Mouse (Mus musculus): ENCODE results near the gene Syt11. TPM values are rescaled to one million over a fixed set of nuclear protein-coding genes. Genes with fewer than 3 reads are reported as not detected.
"Not testable (repeated sequence)": the region's sequence is repeated elsewhere in the genome, so short reads cannot be mapped to it uniquely, and the experiment has no call there.

Syt11 gene
- polyA plus RNA-seq, 1 experiment from 2014 or later = 5.2 TPM

- H3K27ac ChIP-seq (ENCODE audit: low read depth, low read length); H3K4me1 ChIP-seq (replicated peaks; ENCODE audit: control insufficient read depth, insufficient read depth, low read length); H3K27me3 ChIP-seq (replicated peaks; ENCODE audit: control insufficient read depth, insufficient read depth, low read length); H3K9ac ChIP-seq (ENCODE audit: low read depth, low read length); H3K9me3 ChIP-seq (ENCODE audit: control insufficient read depth, low read length); H3K4me3 ChIP-seq (ENCODE audit: low read depth, low read length); H3K36me3 ChIP-seq (ENCODE audit: control insufficient read depth, insufficient read depth, low read length): not testable (repeated sequence)
- 2% methylated on average over 17 of the region's 19 CpGs for WGBS
- DNase-seq (ENCODE audit: low spot score) = peak; percentile 65
- peak overlapping the region; percentile 40 for H3K4me2 ChIP-seq
- peak; percentile 61 for ATAC-seq (replicated peaks; ENCODE audit: low FRiP score)
Measured at GRCm38 (mm10) chr3:88772399-88772798, 2.6 kb downstream of the Syt11 start.

- DNase-seq (ENCODE audit: low spot score); H3K27ac ChIP-seq (ENCODE audit: low read depth, low read length); H3K4me1 ChIP-seq (replicated peaks; ENCODE audit: control insufficient read depth, insufficient read depth, low read length); H3K27me3 ChIP-seq (replicated peaks; ENCODE audit: control insufficient read depth, insufficient read depth, low read length); H3K36me3 ChIP-seq (ENCODE audit: control insufficient read depth, insufficient read depth, low read length); H3K9ac ChIP-seq (ENCODE audit: low read depth, low read length); H3K9me3 ChIP-seq (ENCODE audit: control insufficient read depth, low read length): not testable (repeated sequence)
- peak overlapping the region; percentile 42 for H3K4me3 ChIP-seq (ENCODE audit: low read depth, low read length)
- peak overlapping the region; percentile 59 for H3K4me2 ChIP-seq
- WGBS = 9% methylated on average over 3 of the region's 6 CpGs
- ATAC-seq (replicated peaks; ENCODE audit: low FRiP score) = peak; percentile 18
Measured at GRCm38 (mm10) chr3:88771941-88772280, 3.1 kb downstream of the Syt11 start.

- WGBS = under 1% methylated on average over 19 of the region's 28 CpGs
- Histone ChIP-seq H3K4me2 (peak overlapping the region; percentile 59), H3K9ac (ENCODE audit: low read depth, low read length) (peak overlapping the region; percentile 25; the same call in 1 of the 2 replicates), H3K4me3 (ENCODE audit: low read depth, low read length) (peak overlapping the region; percentile 42)
- H3K4me1 ChIP-seq (replicated peaks; ENCODE audit: control insufficient read depth, insufficient read depth, low read length); H3K36me3 ChIP-seq (ENCODE audit: control insufficient read depth, insufficient read depth, low read length); H3K27me3 ChIP-seq (replicated peaks; ENCODE audit: control insufficient read depth, insufficient read depth, low read length); H3K27ac ChIP-seq (ENCODE audit: low read depth, low read length); DNase-seq (ENCODE audit: low spot score); H3K9me3 ChIP-seq (ENCODE audit: control insufficient read depth, low read length): not testable (repeated sequence)
- peak; percentile 59 for ATAC-seq (replicated peaks; ENCODE audit: low FRiP score)
Measured at GRCm38 (mm10) chr3:88771189-88771940, 3.6 kb downstream of the Syt11 start.

GRCm38 (mm10) chr3:88762401-88762831 lies 12.5 kb downstream of the Syt11 start:
- Histone ChIP-seq H3K9me3 (ENCODE audit: control insufficient read depth, low read length) (no peaks in the 10 kb centered on the region), H3K4me1 (replicated peaks; ENCODE audit: control insufficient read depth, insufficient read depth, low read length) (peaks cover 12% of the 10 kb centered on the region), H3K27ac (ENCODE audit: low read depth, low read length) (no peak overlapping the region), H3K36me3 (ENCODE audit: control insufficient read depth, insufficient read depth, low read length) (no peaks in the 10 kb centered on the region), H3K9ac (ENCODE audit: low read depth, low read length) (no peak overlapping the region), H3K4me2 (no peak overlapping the region), H3K4me3 (ENCODE audit: low read depth, low read length) (no peak overlapping the region), H3K27me3 (replicated peaks; ENCODE audit: control insufficient read depth, insufficient read depth, low read length) (no peaks in the 10 kb centered on the region)
- DNase-seq (ENCODE audit: low spot score) = no peak
- ATAC-seq (replicated peaks; ENCODE audit: low FRiP score) = no peak
- WGBS = 50% methylated on average over 6 of the region's 6 CpGs

- Histone ChIP-seq H3K9ac (ENCODE audit: low read depth, low read length) (no peak overlapping the region), H3K9me3 (ENCODE audit: control insufficient read depth, low read length) (no peaks in the 10 kb centered on the region), H3K4me1 (replicated peaks; ENCODE audit: control insufficient read depth, insufficient read depth, low read length) (peaks cover 12% of the 10 kb centered on the region), H3K27ac (ENCODE audit: low read depth, low read length) (no peak overlapping the region), H3K4me2 (no peak overlapping the region), H3K36me3 (ENCODE audit: control insufficient read depth, insufficient read depth, low read length) (no peaks in the 10 kb centered on the region), H3K27me3 (replicated peaks; ENCODE audit: control insufficient read depth, insufficient read depth, low read length) (no peaks in the 10 kb centered on the region), H3K4me3 (ENCODE audit: low read depth, low read length) (no peak overlapping the region)
- DNase-seq (ENCODE audit: low spot score) = no peak
- no peak for ATAC-seq (replicated peaks; ENCODE audit: low FRiP score)
- WGBS = 87% methylated on average over 19 of the region's 19 CpGs
Measured at GRCm38 (mm10) chr3:88761619-88762018, 13.3 kb downstream of the Syt11 start.

- Histone ChIP-seq H3K9me3 (ENCODE audit: control insufficient read depth, low read length) (no peaks in the 10 kb centered on the region), H3K4me2 (peak overlapping the region; percentile 46), H3K4me3 (ENCODE audit: low read depth, low read length) (no peak overlapping the region), H3K9ac (ENCODE audit: low read depth, low read length) (peak overlapping the region; percentile 36), H3K27ac (ENCODE audit: low read depth, low read length) (peak overlapping the region; percentile 80), H3K27me3 (replicated peaks; ENCODE audit: control insufficient read depth, insufficient read depth, low read length) (no peaks in the 10 kb centered on the region), H3K4me1 (replicated peaks; ENCODE audit: control insufficient read depth, insufficient read depth, low read length) (peaks cover 14% of the 10 kb centered on the region), H3K36me3 (ENCODE audit: control insufficient read depth, insufficient read depth, low read length) (no peaks in the 10 kb centered on the region)
- ATAC-seq (replicated peaks; ENCODE audit: low FRiP score) (0 out of 2 replicates have a peak, but pooled peaks have one; percentile 53), DNase-seq (ENCODE audit: low spot score) (peak; percentile 49)
- 13% methylated on average over 5 of the region's 5 CpGs for WGBS
Measured at GRCm38 (mm10) chr3:88758045-88758500, 16.9 kb downstream of the Syt11 start.

- 50% methylated on average over 4 of the region's 4 CpGs for whole genome bisulfite sequencing
- no peak for ATAC-seq (replicated peaks; ENCODE audit: low FRiP score)
Measured at GRCm38 (mm10) chr3:88756276-88756675, 18.7 kb downstream of the Syt11 start.

GRCm38 (mm10) chr3:88755541-88755940 lies 19.4 kb downstream of the Syt11 start:
- H3K27ac ChIP-seq (ENCODE audit: low read depth, low read length) = no peak overlapping the region
- no peak overlapping the region for H3K4me3 ChIP-seq (ENCODE audit: low read depth, low read length)
- no peak overlapping the region for H3K4me2 ChIP-seq
- H3K36me3 ChIP-seq (ENCODE audit: control insufficient read depth, insufficient read depth, low read length) = no peaks in the 10 kb centered on the region
- no peak for DNase-seq (ENCODE audit: low spot score)
- H3K27me3 ChIP-seq (replicated peaks; ENCODE audit: control insufficient read depth, insufficient read depth, low read length) = no peaks in the 10 kb centered on the region
- no peaks in the 10 kb centered on the region for H3K9me3 ChIP-seq (ENCODE audit: control insufficient read depth, low read length)
- WGBS = 54% methylated on average over 3 of the region's 3 CpGs
- no peak for ATAC-seq (replicated peaks; ENCODE audit: low FRiP score)
- peaks cover 14% of the 10 kb centered on the region for H3K4me1 ChIP-seq (replicated peaks; ENCODE audit: control insufficient read depth, insufficient read depth, low read length)
- H3K9ac ChIP-seq (ENCODE audit: low read depth, low read length) = no peak overlapping the region

More at GRCm38 (mm10) chr3:88756276-88756675, 18.7 kb downstream of the Syt11 start:
- Histone ChIP-seq H3K4me3 (ENCODE audit: low read depth, low read length) (no peak overlapping the region), H3K36me3 (ENCODE audit: control insufficient read depth, insufficient read depth, low read length) (no peaks in the 10 kb centered on the region), H3K27ac (ENCODE audit: low read depth, low read length) (0 out of 2 replicates have a peak overlapping the region, but pooled peaks have one; percentile 3), H3K9me3 (ENCODE audit: control insufficient read depth, low read length) (no peaks in the 10 kb centered on the region), H3K9ac (ENCODE audit: low read depth, low read length) (no peak overlapping the region), H3K4me2 (no peak overlapping the region), H3K4me1 (replicated peaks; ENCODE audit: control insufficient read depth, insufficient read depth, low read length) (peaks cover 14% of the 10 kb centered on the region), H3K27me3 (replicated peaks; ENCODE audit: control insufficient read depth, insufficient read depth, low read length) (no peaks in the 10 kb centered on the region)
- DNase-seq (ENCODE audit: low spot score) = no peak

- Histone ChIP-seq H3K4me2 (no peak overlapping the region), H3K27ac (ENCODE audit: low read depth, low read length) (no peak overlapping the region), H3K36me3 (ENCODE audit: control insufficient read depth, insufficient read depth, low read length) (no peaks in the 10 kb centered on the region), H3K27me3 (replicated peaks; ENCODE audit: control insufficient read depth, insufficient read depth, low read length) (no peaks in the 10 kb centered on the region), H3K4me3 (ENCODE audit: low read depth, low read length) (no peak overlapping the region), H3K4me1 (replicated peaks; ENCODE audit: control insufficient read depth, insufficient read depth, low read length) (peaks cover 14% of the 10 kb centered on the region), H3K9me3 (ENCODE audit: control insufficient read depth, low read length) (no peaks in the 10 kb centered on the region), H3K9ac (ENCODE audit: low read depth, low read length) (no peak overlapping the region)
- DNase-seq (ENCODE audit: low spot score) = no peak
- WGBS = 50% methylated on average over 4 of the region's 4 CpGs
- peak; percentile 57; the same call in 1 of the 2 replicates for ATAC-seq (replicated peaks; ENCODE audit: low FRiP score)
Measured at GRCm38 (mm10) chr3:88754283-88754682, 20.7 kb downstream of the Syt11 start.

Measured in liver, embryonic 11.5 days (tissue).